In the genomic region with DNA sequence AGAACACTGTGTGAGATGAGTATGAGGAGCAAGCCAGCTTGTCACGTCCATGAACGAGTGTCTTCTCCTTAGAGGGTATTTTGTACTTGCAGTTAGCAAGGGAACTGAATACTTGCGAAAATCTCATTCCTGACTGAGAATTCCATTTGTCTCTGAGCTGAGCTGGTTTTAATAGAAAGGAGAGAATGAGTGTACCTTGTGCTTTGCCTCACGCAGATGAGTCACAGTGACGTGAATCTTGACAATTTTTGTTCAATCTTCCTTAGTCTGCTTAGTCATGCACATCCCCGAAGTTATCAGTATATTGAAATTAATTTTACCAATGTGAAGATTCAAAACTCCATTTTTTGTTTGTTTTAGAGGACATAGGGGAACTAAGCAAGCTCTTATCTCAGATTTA, we compare ENCODE assay signal across 25 mouse cellular contexts. TPM values are rescaled to one million over a fixed set of nuclear protein-coding genes. Genes with fewer than 3 reads are reported as not detected.
"Had no signal": no experiment of that assay in that cellular context is flagged by ENCODE, and none has a peak within 500 bp of the region (broad histone marks: within the 10 kb centered on the region; RNA-seq: fewer than 3 reads in every experiment).

No protein-coding gene starts in this region.

- H3K27ac ChIP-seq: layer of hippocampus, adult 2 months; liver, embryonic 13.5 days; macrophage; midbrain, embryonic 12.5 days; midbrain, embryonic 15.5 days; neural tube, embryonic 13.5 days; stomach, embryonic 15.5 days had no signal

- H3K4me1 ChIP-seq: liver, embryonic 13.5 days; midbrain, embryonic 12.5 days; midbrain, embryonic 15.5 days; neural tube, embryonic 13.5 days; stomach, embryonic 15.5 days had no signal

- H3K4me3 ChIP-seq: layer of hippocampus, adult 2 months; liver, embryonic 13.5 days; midbrain, embryonic 12.5 days; midbrain, embryonic 15.5 days; neural tube, embryonic 13.5 days; stomach, embryonic 15.5 days had no signal

- DNase-seq: kidney, adult 9 months; kidney, postnatal 14 days; layer of hippocampus, adult 9-11 months; liver, embryonic 13.5 days; lung, adult 2 months; lung, postnatal 14 days; retina, postnatal 1 day; right cerebral cortex, postnatal 25 days; spleen, adult 18-20 months; thymus, postnatal 36 days had no signal

- ATAC-seq: midbrain, embryonic 15.5 days had no signal

RNA-seq across cellular contexts. Expression of gene Ccdc54, which starts 12.6 kb away (rescaled TPM):
- polyA plus RNA-seq: kidney, embryonic 16.5 days; large intestine, adult 2 months; limb, embryonic 11.5 days; limb, embryonic 14.5 days; liver, adult 2 months; liver, embryonic 13.5 days; liver, embryonic 16.5 days; lung, adult 2 months; lung, embryonic 16.5 days; midbrain, embryonic 12.5 days; midbrain, embryonic 15.5 days; neural tube, embryonic 13.5 days; stomach, embryonic 15.5 days; thymus, postnatal 0 days; urinary bladder, adult 2 months had no signal
